Mouse (Mus musculus) gastrocnemius, adult 2 months (tissue): ENCODE measurements around the gene Wdr4. TPM values are rescaled to one million over a fixed set of nuclear protein-coding genes. Genes with fewer than 3 reads are reported as not detected.

Experiments used
- DNase-seq: peaks from one replicate; pipeline ENCODE4 v3.0.0; 2022
- H3K27ac ChIP-seq: fragments of 200-600 bp; 2 replicates; pipeline ENCODE4 v1.8.1; 2022; ENCODE audit warnings: mild to moderate bottlenecking
- H3K4me3 ChIP-seq: fragments of 200-600 bp; 2 replicates; pipeline ENCODE4 v1.8.1; 2022; ENCODE audit warnings: mild to moderate bottlenecking, moderate library complexity
- CTCF ChIP-seq: fragments of 200-600 bp; IDR thresholded peaks from 2 replicates; pipeline ENCODE4 v1.8.1; 2022; ENCODE audit warnings: antibody characterized with exemption, mild to moderate bottlenecking, moderate library complexity
- intact Hi-C: fragments of 180-260 bp; cut with DNase I; formaldehyde crosslinking; loops from one replicate; pipeline ENCODE4 v1.15.1; 2025
- total RNA-seq, 2 experiments: library from RNA; stranded (reverse); gene quantifications; 2 replicates each; pipeline ENCODE4 v1.2.3; 2021

The Wdr4 gene
- total RNA-seq, 2 experiments from 2014 or later: 4.3 to 7.7 TPM

GRCm38 (mm10) chr17:31503936-31504335, 15.8 kb downstream of the Wdr4 start:
- Histone ChIP-seq H3K4me3 (no peak overlapping the region), H3K27ac (no peak overlapping the region)
- intact Hi-C loops: no loop called here
- no peak for TF ChIP-seq CTCF
- DNase-seq: no peak

GRCm38 (mm10) chr17:31503337-31503736, 16.4 kb downstream of the Wdr4 start:
- H3K4me3 ChIP-seq: no peak overlapping the region
- intact Hi-C loops: no loop called here
- DNase-seq: no peak
- no peak overlapping the region for H3K27ac ChIP-seq
- no peak for TF ChIP-seq CTCF

GRCm38 (mm10) chr17:31502261-31502927, 17.4 kb downstream of the Wdr4 start:
- DNase-seq: no peak
- no peak overlapping the region for H3K4me3 ChIP-seq
- H3K27ac ChIP-seq: no peak overlapping the region
- no peak for TF ChIP-seq CTCF
- intact Hi-C loops: no loop called here

- Histone ChIP-seq H3K27ac (no peak overlapping the region), H3K4me3 (no peak overlapping the region)
- intact Hi-C loops: no loop called here
- TF ChIP-seq CTCF: 0 out of 2 replicates have a peak, but pooled peaks have one; percentile 7
- no peak for DNase-seq
These were observed 18.9 kb downstream of the Wdr4 start for GRCm38 (mm10) chr17:31500908-31501307.

GRCm38 (mm10) chr17:31500416-31500815, 19.4 kb downstream of the Wdr4 start:
- Histone ChIP-seq H3K27ac (no peak overlapping the region), H3K4me3 (no peak overlapping the region)
- DNase-seq: no peak
- TF ChIP-seq CTCF: no peak
- intact Hi-C loops: no loop called here

- Histone ChIP-seq H3K27ac (no peak overlapping the region), H3K4me3 (no peak overlapping the region)
- no peak for TF ChIP-seq CTCF
- no peak for DNase-seq
- intact Hi-C loops: no loop called here
These were observed 20.1 kb downstream of the Wdr4 start for GRCm38 (mm10) chr17:31499725-31500124.

- no peak for TF ChIP-seq CTCF
- no peak for DNase-seq
- intact Hi-C loops: no loop called here
- H3K27ac ChIP-seq: no peak overlapping the region
- H3K4me3 ChIP-seq: no peak overlapping the region
These were observed 22.1 kb downstream of the Wdr4 start for GRCm38 (mm10) chr17:31497726-31498125.

- intact Hi-C loops: loop anchor here (5.0 kb wide), 1 partner anchor 238 kb away; no protein-coding TSS in a partner anchor
- DNase-seq: no peak
- Histone ChIP-seq H3K4me3 (no peak overlapping the region), H3K27ac (no peak overlapping the region)
- no peak for TF ChIP-seq CTCF
These were observed 24.8 kb downstream of the Wdr4 start for GRCm38 (mm10) chr17:31494989-31495388.

GRCm38 (mm10) chr17:31492416-31492815, 27.4 kb downstream of the Wdr4 start:
- intact Hi-C loops: loop anchor here (1.0 to 5.0 kb wide), 3 partner anchors 114 to 235 kb away; no protein-coding TSS in a partner anchor
- H3K27ac ChIP-seq: no peak overlapping the region
- TF ChIP-seq CTCF: no peak; the same call in 1 of the 2 replicates
- DNase-seq: peak; percentile 79
- no peak overlapping the region for H3K4me3 ChIP-seq

GRCm38 (mm10) chr17:31491355-31491754, 28.4 kb downstream of the Wdr4 start:
- DNase-seq: no peak
- TF ChIP-seq CTCF: no peak
- Histone ChIP-seq H3K27ac (no peak overlapping the region), H3K4me3 (no peak overlapping the region)
- intact Hi-C loops: loop anchor here (5.0 kb wide), 1 partner anchor 234 kb away; no protein-coding TSS in a partner anchor

- no peak overlapping the region for H3K4me3 ChIP-seq
- intact Hi-C loops: no loop called here
- no peak for TF ChIP-seq CTCF
- no peak overlapping the region for H3K27ac ChIP-seq
- DNase-seq: no peak
These were observed 32.2 kb downstream of the Wdr4 start for GRCm38 (mm10) chr17:31487433-31488060.

GRCm38 (mm10) chr17:31486616-31487198, 33.1 kb downstream of the Wdr4 start:
- intact Hi-C loops: no loop called here
- no peak for TF ChIP-seq CTCF
- no peak for DNase-seq
- H3K27ac ChIP-seq: no peak overlapping the region
- no peak overlapping the region for H3K4me3 ChIP-seq

- H3K4me3 ChIP-seq: no peak overlapping the region
- no peak for TF ChIP-seq CTCF
- no peak for DNase-seq
- no peak overlapping the region for H3K27ac ChIP-seq
- intact Hi-C loops: no loop called here
These were observed 40.5 kb downstream of the Wdr4 start for GRCm38 (mm10) chr17:31479108-31479844.
